Mouse (Mus musculus): ENCODE measurements around the gene Eepd1. TPM values are rescaled to one million over a fixed set of nuclear protein-coding genes. Genes with fewer than 3 reads are reported as not detected.

Gene Eepd1
- total and polyA plus RNA-seq, 3 experiments = 0.85 to 1.6 TPM; not detected in 1

DNA sequence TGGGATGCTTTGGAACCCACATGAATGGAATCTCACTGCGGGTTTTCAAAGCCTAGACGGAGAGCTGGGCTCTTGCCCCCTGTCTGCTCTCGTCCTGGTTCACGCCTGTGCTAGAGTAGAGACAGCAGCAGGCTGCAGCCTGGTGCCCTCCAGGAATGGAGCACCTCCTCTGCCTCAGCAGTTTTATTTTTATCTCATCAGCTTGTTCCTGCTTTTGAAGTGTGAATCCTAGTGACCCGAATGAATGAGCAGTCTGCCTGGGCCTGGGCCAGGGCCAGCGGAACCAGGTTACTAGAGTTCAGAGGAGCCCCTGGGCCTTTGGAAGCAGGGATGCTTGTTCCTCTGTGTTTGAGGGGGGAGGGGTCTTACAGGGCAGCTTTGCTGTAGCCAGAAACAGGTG lies 37.8 kb downstream of the Eepd1 start:
- no peaks in the 10 kb centered on the region for H3K27me3 ChIP-seq (ENCODE audit: control insufficient read depth in 1 of 2, insufficient read depth in 2 of 2, low read length in 2 of 2)
- H3K79me2 ChIP-seq (ENCODE audit: control insufficient read depth, insufficient read depth, low read length, poor library complexity) = no peaks in the 10 kb centered on the region
- no peak overlapping the region for H3K4me3 ChIP-seq (ENCODE audit: control insufficient read depth in 1 of 2, insufficient read depth in 1 of 2, low read depth in 2 of 2, low read length in 2 of 2)

DNA sequence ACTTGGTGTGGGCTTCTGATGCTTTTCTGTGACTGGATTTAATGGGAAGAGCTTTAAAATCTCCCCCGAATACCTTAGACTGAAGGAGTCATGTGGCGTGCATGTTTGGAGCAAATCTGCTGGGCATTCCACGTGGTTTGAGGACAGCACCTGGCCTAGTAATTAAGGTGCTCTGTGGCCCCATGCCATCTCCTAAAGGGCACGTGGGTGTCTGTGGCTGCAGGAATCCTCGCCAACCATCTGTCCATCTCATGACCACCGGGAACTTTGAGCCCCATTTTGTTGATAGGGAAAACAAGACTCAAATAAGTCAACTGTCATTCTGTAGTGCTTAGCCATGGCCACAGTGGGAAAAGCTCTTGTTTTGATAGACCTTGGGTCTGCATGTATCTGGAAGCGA lies 39.5 kb downstream of the Eepd1 start:
- TF ChIP-seq HCFC1 (IDR thresholded peaks at IDR 0.05; ENCODE audit: low read depth, low read length) = no peak
- no peak for TF ChIP-seq POLR2A (IDR thresholded peaks at IDR 0.05; ENCODE audit: control insufficient read depth in 1 of 2, insufficient read depth in 1 of 2, low read depth in 1 of 2, low read length in 2 of 2, poor library complexity in 1 of 2)
- no peak for TF ChIP-seq BHLHE40 (IDR thresholded peaks at IDR 0.05; ENCODE audit: borderline replicate concordance, low read depth, low read length)
- no peak for TF ChIP-seq MYB (IDR thresholded peaks at IDR 0.05; ENCODE audit: low read depth, low read length)
- TF ChIP-seq RAD21 (IDR thresholded peaks at IDR 0.05; ENCODE audit: low read depth, low read length) = no peak
- TF ChIP-seq NELFE (IDR thresholded peaks at IDR 0.05; ENCODE audit: low read depth, low read length) = no peak
- no peak for TF ChIP-seq ELF1 (IDR thresholded peaks at IDR 0.05; ENCODE audit: low read depth, low read length)
- Histone ChIP-seq H3K4me3 (ENCODE audit: control insufficient read depth in 1 of 2, insufficient read depth in 1 of 2, low read depth in 2 of 2, low read length in 2 of 2) (no peak overlapping the region), H3K4me1 (ENCODE audit: control insufficient read depth in 1 of 2, insufficient read depth in 2 of 2, low read length in 2 of 2) (peaks cover 0 to 4% of the 10 kb centered on the region in 2 experiments; a peak in 1 of 4 replicates), H3K36me3 (ENCODE audit: control insufficient read depth in 1 of 2, insufficient read depth in 2 of 2, low read length in 2 of 2) (peaks cover 0 to 2% of the 10 kb centered on the region in 2 experiments; a peak in 2 of 4 replicates), H3K27ac (ENCODE audit: control insufficient read depth, low read depth, low read length) (no peak overlapping the region), H3K9ac (ENCODE audit: control insufficient read depth, low read depth, low read length, poor library complexity, severe bottlenecking) (no peak overlapping the region), H3K27me3 (ENCODE audit: control insufficient read depth in 1 of 2, insufficient read depth in 2 of 2, low read length in 2 of 2) (no peaks in the 10 kb centered on the region), H3K9me3 (replicated peaks; ENCODE audit: insufficient read depth, low read length) (no peaks in the 10 kb centered on the region), H3K79me2 (ENCODE audit: control insufficient read depth, insufficient read depth, low read length, poor library complexity) (no peaks in the 10 kb centered on the region)
- DNase-seq (ENCODE audit: low read depth, low spot score) = no peak

More for the DNA sequence above, 37.8 kb downstream of the Eepd1 start:
- Histone ChIP-seq H3K27ac (ENCODE audit: control insufficient read depth, low read depth, low read length) (no peak overlapping the region), H3K9me3 (replicated peaks; ENCODE audit: insufficient read depth, low read length) (no peaks in the 10 kb centered on the region), H3K36me3 (ENCODE audit: control insufficient read depth in 1 of 2, insufficient read depth in 2 of 2, low read length in 2 of 2) (peaks cover 0 to 2% of the 10 kb centered on the region in 2 experiments; a peak in 2 of 4 replicates), H3K4me1 (ENCODE audit: control insufficient read depth in 1 of 2, insufficient read depth in 2 of 2, low read length in 2 of 2) (peaks cover 0 to 4% of the 10 kb centered on the region in 2 experiments; a peak in 1 of 4 replicates), H3K9ac (ENCODE audit: control insufficient read depth, low read depth, low read length, poor library complexity, severe bottlenecking) (no peak overlapping the region)
- no peak for DNase-seq (ENCODE audit: low read depth, low spot score)
- TF ChIP-seq E2F4 (IDR thresholded peaks at IDR 0.05; ENCODE audit: borderline replicate concordance, low read depth, low read length) (no peak), TAL1 (IDR thresholded peaks at IDR 0.05; ENCODE audit: low read length) (no peak), ZNF384 (IDR thresholded peaks at IDR 0.05; ENCODE audit: low read depth, low read length) (no peak), NRF1 (IDR thresholded peaks at IDR 0.05; ENCODE audit: insufficient read depth, low read depth, low read length, poor library complexity, severe bottlenecking) (no peak), CHD2 (IDR thresholded peaks at IDR 0.05; ENCODE audit: low read length) (no peak), ETS1 (IDR thresholded peaks at IDR 0.05; ENCODE audit: low read depth, low read length) (no peak), GABPA (IDR thresholded peaks at IDR 0.05; ENCODE audit: low read depth, low read length) (no peak), MAZ (IDR thresholded peaks at IDR 0.05; ENCODE audit: low read depth, low read length) (no peak), KAT2A (conservative IDR thresholded peaks at IDR 0.05; ENCODE audit: low read depth, low read length) (no peak), USF2 (IDR thresholded peaks at IDR 0.05; ENCODE audit: borderline replicate concordance in 1 of 2, insufficient read depth in 1 of 2, low read depth in 1 of 2, low read length in 2 of 2) (no peak)
